Mouse (Mus musculus): Measurements from ENCODE around the gene Fbxl15.

GRCm38 (mm10) chr19:46330696-46331095 is 2.7 kb downstream of the Fbxl15 start:
- TF ChIP-seq CTCF (IDR thresholded peaks at IDR 0.05) (no peak), EP300 (IDR thresholded peaks at IDR 0.05) (no peak)
